Mouse (Mus musculus): ENCODE measurements around the gene Olfr1209.

Olfr1209 gene

DNA sequence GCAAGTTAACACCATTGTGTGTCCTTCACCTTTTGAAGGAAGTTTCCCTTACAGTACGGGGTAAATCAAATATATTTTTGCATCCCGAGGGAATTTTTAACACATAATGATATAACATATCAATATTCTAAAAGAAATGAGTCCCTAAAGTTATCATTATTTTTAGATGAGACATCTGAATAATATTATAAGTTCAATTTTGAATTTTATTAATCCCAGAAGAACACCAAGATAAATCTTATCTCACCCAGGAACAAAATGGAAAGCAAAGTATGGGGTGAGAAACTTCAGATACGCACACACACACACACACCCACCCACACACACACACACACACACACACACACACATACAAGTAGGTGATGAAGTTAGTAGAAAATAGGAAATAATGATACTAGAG, at the start of gene Olfr1209:
Olfr1209 (minus strand) TSS at position 101 of the 400 bp plus-strand sequence.
- DNase-seq = no peak

- DNase-seq = no peak
Observed at GRCm38 (mm10) chr2:88953669-88954068, 38.7 kb upstream of the Olfr1209 start, which contains the start of gene Olfr1212. Gene Olfr1212, plus strand, starts transcription at chr2:88953969.

- DNase-seq = no peak
Observed at GRCm38 (mm10) chr2:88938011-88938410, 23.1 kb upstream of the Olfr1209 start, which contains the start of gene Olfr1211. Gene Olfr1211, minus strand, starts transcription at chr2:88938111.

- no peak for DNase-seq
Observed at GRCm38 (mm10) chr2:88902211-88902610, 12.7 kb downstream of the Olfr1209 start, which contains the start of gene Olfr1208. Gene Olfr1208, minus strand, starts transcription at chr2:88902311.

GRCm38 (mm10) chr2:88862931-88863330, 52.0 kb downstream of the Olfr1209 start, which contains the start of gene Olfr1206:
Gene Olfr1206, plus strand, starts transcription at chr2:88863231.
- no peak for DNase-seq

Measured in heart, adult 11 months (tissue).